Mouse (Mus musculus): Measurements from ENCODE around the gene Sdsl. TPM values are rescaled to one million over a fixed set of nuclear protein-coding genes. Genes with fewer than 3 reads are reported as not detected.

Sdsl gene
- polyA plus RNA-seq, 1 experiment from 2014 or later = 1.7 TPM

DNA sequence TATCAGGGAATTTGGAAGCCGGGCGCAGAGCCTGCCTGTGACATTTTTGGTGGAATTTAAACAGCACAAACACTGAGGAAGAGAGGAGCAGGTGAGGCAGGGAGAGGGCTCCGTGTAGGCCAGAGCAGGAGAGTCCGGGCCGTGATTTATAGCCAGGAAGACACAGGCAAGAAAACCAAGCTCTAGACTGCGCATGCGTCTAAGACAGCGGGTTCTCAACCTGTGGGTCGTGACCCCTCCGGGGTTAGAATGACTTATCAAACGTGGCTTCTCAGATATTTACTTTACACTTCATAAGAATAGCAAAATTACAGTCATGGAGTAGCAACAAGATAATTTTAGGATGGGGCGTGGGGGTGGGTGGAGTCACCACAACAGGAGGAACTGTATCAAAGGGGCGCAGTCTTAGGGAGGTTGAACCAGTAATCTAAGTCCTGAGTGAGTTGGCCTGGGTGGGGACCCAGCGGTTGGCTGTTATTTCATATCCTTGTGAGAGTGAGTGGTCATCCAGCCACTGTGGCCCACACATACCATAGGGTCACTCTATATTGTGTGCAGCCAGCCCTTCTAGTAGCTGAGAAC, 17.8 kb downstream of the Sdsl start:
- Histone ChIP-seq H3K4me1 (no peaks in the 10 kb centered on the region), H3K4me2 (replicated peaks) (no peak overlapping the region), H3K27me3 (peaks cover 11% of the 10 kb centered on the region), H3K9ac (no peak overlapping the region), H3K9me3 (replicated peaks) (no peaks in the 10 kb centered on the region), H3K4me3 (replicated peaks) (no peak overlapping the region), H3K36me3 (no peaks in the 10 kb centered on the region), H3K27ac (replicated peaks) (no peak overlapping the region)
- ATAC-seq (ENCODE audit: insufficient number of reproducible peaks, low FRiP score, low TSS enrichment, low read depth) = no peak
- WGBS = 74% methylated on average over 14 of the region's 14 CpGs

DNA sequence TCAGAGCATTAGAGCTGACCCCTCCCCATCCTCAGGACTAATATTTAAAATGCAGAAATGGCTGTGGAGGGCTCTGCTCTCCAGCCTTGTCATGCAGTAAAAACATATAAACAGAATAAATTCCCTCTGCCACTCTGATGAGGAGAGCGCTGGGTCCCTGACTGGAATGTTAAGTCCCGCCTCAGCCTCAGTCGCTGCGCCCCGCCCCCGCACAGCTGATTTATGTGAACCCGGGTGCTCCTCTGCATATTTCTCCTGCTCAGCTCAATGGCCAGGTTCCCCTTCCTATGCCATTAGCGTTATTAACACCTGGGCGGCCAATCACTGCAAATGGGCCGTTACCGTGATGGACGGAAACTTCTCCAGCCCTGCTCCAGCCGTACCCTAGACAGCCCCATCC, 25.3 kb downstream of the Sdsl start:
- H3K27ac ChIP-seq (replicated peaks) = no peak overlapping the region
- no peaks in the 10 kb centered on the region for H3K9me3 ChIP-seq (replicated peaks)
- H3K9ac ChIP-seq = no peak overlapping the region
- no peak overlapping the region for H3K4me3 ChIP-seq (replicated peaks)
- H3K27me3 ChIP-seq = peaks cover 37% of the 10 kb centered on the region
- H3K4me2 ChIP-seq (replicated peaks) = no peak overlapping the region
- H3K4me1 ChIP-seq = no peaks in the 10 kb centered on the region
- no peak for ATAC-seq (ENCODE audit: insufficient number of reproducible peaks, low FRiP score, low TSS enrichment, low read depth)
- H3K36me3 ChIP-seq = no peaks in the 10 kb centered on the region
- WGBS = 40% methylated on average over 13 of the region's 13 CpGs

DNA sequence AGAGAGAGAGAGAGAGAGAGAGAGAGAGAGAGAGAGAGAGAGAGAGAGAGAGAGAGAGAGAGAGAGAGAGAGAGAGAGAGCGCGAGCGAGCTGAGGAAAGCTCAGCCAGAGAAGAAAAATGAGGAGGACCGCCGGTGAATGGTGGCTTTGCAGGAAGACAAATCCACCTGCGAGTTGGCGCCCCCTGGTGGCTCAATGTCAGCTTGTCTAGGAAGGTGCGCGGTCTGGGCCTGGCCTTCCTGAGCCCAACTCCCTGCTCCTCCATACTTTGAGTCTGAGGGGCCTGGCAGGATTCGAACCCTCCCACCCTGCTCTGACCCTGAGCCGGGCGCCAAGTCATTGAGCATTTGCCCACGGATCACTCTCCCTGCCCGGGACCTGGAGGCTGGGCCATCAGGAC, 31.9 kb downstream of the Sdsl start:
- Histone ChIP-seq H3K9me3 (replicated peaks) (no peaks in the 10 kb centered on the region), H3K4me2 (replicated peaks) (peak overlapping the region; percentile 46), H3K4me3 (replicated peaks) (peak overlapping the region; percentile 28), H3K9ac (no peak overlapping the region), H3K27me3 (peaks cover 79% of the 10 kb centered on the region), H3K36me3 (no peaks in the 10 kb centered on the region), H3K27ac (replicated peaks) (no peak overlapping the region), H3K4me1 (peaks cover 23% of the 10 kb centered on the region)
- 5% methylated on average over 14 of the region's 14 CpGs for WGBS
- ATAC-seq (ENCODE audit: insufficient number of reproducible peaks, low FRiP score, low TSS enrichment, low read depth) = no peak; the same call in 1 of the 2 replicates

DNA sequence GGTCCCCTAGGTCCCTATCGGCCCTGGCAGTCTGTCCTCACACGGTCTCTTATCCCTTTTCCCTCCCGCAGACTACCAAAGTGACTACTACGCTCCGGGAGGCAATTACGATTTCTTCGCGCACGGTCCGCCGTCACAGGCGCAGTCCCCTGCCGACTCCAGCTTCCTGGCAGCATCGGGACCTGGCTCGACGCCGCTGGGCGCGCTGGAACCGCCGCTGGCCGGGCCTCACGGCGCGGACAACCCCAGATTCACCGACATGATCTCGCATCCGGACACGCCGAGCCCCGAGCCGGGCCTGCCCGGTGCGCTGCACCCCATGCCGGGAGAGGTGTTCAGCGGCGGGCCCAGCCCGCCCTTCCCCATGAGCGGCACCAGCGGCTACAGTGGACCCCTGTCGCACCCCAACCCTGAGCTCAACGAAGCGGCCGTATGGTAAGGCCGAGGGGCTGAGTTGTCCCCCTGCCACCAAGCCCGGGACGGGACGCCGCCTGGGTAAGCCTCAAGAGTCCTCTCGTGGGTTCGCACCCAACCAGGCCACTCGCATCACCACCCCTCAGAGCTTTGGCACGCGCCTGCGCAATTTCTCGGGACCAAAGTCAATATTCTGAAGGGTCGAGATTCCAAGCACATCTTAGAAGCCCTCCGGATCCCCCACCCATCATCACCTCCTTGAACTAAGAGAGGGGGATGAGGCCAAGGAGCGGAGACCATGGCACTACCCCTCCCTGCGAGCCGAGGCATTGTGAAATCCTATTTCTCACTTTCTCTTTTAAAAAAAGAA, 32.5 kb downstream of the Sdsl start:
- Histone ChIP-seq H3K27me3 (peaks cover 79% of the 10 kb centered on the region), H3K27ac (replicated peaks) (no peak overlapping the region), H3K4me1 (peaks cover 30% of the 10 kb centered on the region), H3K4me3 (replicated peaks) (peak overlapping the region; percentile 28), H3K9me3 (replicated peaks) (no peaks in the 10 kb centered on the region), H3K9ac (no peak overlapping the region), H3K36me3 (no peaks in the 10 kb centered on the region), H3K4me2 (replicated peaks) (peak overlapping the region; percentile 46)
- WGBS = 5% methylated on average over 61 of the region's 61 CpGs
- no peak for ATAC-seq (ENCODE audit: insufficient number of reproducible peaks, low FRiP score, low TSS enrichment, low read depth)

DNA sequence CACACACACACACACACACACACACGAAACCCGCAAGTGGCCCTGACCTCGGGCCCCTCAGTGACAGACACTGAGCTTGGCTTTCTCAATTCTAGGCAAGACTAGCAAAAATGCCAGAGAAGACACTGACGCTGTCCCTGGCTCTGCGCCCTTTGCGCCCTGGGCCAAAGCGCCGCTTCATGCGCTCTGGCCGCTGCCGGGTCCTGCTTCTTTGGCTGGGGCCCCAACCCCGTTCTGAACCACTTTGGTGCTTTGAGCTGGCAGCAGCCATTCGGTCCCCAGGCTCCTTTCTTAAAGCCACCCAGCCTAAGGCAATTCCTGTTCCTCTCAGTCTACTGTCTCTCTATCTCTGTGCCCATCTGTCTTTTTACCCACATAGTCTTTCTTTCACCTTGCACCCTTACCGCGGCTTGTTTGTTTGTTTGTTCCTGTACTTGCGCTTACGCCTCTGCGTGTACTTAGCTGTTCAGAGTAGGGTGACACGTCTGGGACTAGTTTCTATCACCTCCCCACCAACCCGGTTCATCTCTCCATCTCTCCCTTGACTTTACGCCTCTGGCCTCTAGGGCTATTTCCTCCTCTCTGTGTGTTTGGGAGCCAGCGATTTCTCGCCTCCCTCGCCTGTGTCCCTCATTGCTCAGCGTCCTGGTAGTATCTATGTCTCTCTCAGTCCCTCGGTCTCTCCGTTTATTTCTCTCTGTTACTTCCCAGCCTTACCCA, 33.5 kb downstream of the Sdsl start:
- Histone ChIP-seq H3K27me3 (peaks cover 84% of the 10 kb centered on the region), H3K27ac (replicated peaks) (no peak overlapping the region), H3K9me3 (replicated peaks) (no peaks in the 10 kb centered on the region), H3K4me1 (peaks cover 31% of the 10 kb centered on the region), H3K4me2 (replicated peaks) (no peak overlapping the region; the same call in 1 of the 2 replicates), H3K9ac (no peak overlapping the region), H3K36me3 (no peaks in the 10 kb centered on the region), H3K4me3 (replicated peaks) (no peak overlapping the region)
- 4% methylated on average over 27 of the region's 27 CpGs for WGBS
- ATAC-seq (ENCODE audit: insufficient number of reproducible peaks, low FRiP score, low TSS enrichment, low read depth) = no peak

DNA sequence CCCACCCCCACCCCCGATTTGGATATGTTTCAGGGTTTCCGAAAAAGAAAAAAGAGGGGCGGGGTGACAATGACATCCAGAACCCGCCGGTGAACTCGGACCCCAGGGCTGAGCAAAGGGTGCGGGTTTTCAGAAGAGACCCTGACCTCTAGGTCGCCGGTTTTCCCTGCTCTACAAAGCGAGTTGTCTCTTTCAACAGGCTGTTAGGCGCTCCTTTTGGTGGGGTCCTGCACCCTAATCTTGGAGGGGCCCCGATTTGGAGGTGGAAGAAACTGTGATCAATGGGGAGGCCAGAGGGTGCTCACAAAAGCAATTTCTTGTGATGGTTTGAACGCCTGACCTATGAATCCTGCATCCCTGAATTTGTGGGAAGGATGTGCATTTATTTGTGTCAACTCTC, 34.1 kb downstream of the Sdsl start:
- no peak for ATAC-seq (ENCODE audit: insufficient number of reproducible peaks, low FRiP score, low TSS enrichment, low read depth)
- 3% methylated on average over 13 of the region's 13 CpGs for WGBS

DNA sequence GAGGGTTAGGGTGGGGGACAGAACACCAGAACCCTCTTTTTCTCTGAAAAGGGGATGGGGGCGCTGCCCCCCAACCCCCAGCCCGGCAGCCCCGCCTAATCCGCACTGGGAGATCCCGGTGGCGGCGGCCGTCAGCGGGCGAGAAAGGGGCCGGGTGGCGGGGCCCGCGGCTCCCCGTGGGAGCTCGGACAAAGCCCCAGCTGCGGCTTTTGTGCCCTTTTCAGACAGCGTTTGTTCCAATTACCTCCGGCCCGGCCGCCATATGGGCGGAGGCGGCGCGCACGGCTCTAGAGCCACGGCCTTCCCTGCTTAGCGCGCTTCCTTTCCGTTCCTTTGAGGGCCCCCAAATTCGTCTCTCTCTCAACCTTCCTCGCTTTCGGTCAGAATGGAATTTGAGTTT, 34.6 kb downstream of the Sdsl start:
- Histone ChIP-seq H3K4me1 (peaks cover 31% of the 10 kb centered on the region), H3K27me3 (peaks cover 89% of the 10 kb centered on the region), H3K4me3 (replicated peaks) (no peak overlapping the region; the same call in 1 of the 2 replicates), H3K36me3 (no peaks in the 10 kb centered on the region), H3K4me2 (replicated peaks) (peak overlapping the region; percentile 4; the same call in 1 of the 2 replicates), H3K27ac (replicated peaks) (no peak overlapping the region), H3K9me3 (replicated peaks) (no peaks in the 10 kb centered on the region), H3K9ac (no peak overlapping the region)
- ATAC-seq (ENCODE audit: insufficient number of reproducible peaks, low FRiP score, low TSS enrichment, low read depth) = no peak
- WGBS = under 1% methylated on average over 33 of the region's 33 CpGs

More for the DNA sequence above, 34.1 kb downstream of the Sdsl start:
- no peak overlapping the region for H3K4me3 ChIP-seq (replicated peaks)
- no peak overlapping the region for H3K4me2 ChIP-seq (replicated peaks)
- no peak overlapping the region for H3K27ac ChIP-seq (replicated peaks)
- no peak overlapping the region for H3K9ac ChIP-seq
- H3K27me3 ChIP-seq = peaks cover 89% of the 10 kb centered on the region
- no peaks in the 10 kb centered on the region for H3K36me3 ChIP-seq
- peaks cover 31% of the 10 kb centered on the region for H3K4me1 ChIP-seq
- no peaks in the 10 kb centered on the region for H3K9me3 ChIP-seq (replicated peaks)

DNA sequence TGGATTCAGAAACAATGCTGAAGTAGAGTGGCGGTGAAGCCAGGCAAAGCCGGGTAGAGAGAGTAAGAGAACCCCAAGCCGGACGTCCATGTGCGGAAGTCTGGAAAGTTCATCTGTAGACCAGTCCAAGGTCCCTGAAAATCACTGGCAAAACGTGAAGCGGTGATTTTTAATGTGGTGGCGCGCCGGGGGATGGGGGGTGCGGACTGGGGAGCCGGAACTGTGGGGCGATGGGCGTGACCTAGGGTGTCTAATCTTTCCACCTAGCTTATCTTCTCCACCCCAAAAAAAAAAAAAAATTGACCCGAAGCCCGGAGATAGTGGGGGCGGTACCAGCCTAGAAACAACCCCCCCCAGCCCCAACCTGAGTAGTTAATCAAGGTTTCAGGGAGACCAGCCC, 35.1 kb downstream of the Sdsl start:
- H3K36me3 ChIP-seq = no peaks in the 10 kb centered on the region
- WGBS = 1% methylated on average over 17 of the region's 17 CpGs
- no peak overlapping the region for H3K27ac ChIP-seq (replicated peaks)
- peaks cover 89% of the 10 kb centered on the region for H3K27me3 ChIP-seq
- no peak overlapping the region for H3K4me3 ChIP-seq (replicated peaks)
- H3K4me2 ChIP-seq (replicated peaks) = no peak overlapping the region
- no peak for ATAC-seq (ENCODE audit: insufficient number of reproducible peaks, low FRiP score, low TSS enrichment, low read depth)
- no peaks in the 10 kb centered on the region for H3K9me3 ChIP-seq (replicated peaks)
- H3K9ac ChIP-seq = no peak overlapping the region
- H3K4me1 ChIP-seq = peaks cover 31% of the 10 kb centered on the region

DNA sequence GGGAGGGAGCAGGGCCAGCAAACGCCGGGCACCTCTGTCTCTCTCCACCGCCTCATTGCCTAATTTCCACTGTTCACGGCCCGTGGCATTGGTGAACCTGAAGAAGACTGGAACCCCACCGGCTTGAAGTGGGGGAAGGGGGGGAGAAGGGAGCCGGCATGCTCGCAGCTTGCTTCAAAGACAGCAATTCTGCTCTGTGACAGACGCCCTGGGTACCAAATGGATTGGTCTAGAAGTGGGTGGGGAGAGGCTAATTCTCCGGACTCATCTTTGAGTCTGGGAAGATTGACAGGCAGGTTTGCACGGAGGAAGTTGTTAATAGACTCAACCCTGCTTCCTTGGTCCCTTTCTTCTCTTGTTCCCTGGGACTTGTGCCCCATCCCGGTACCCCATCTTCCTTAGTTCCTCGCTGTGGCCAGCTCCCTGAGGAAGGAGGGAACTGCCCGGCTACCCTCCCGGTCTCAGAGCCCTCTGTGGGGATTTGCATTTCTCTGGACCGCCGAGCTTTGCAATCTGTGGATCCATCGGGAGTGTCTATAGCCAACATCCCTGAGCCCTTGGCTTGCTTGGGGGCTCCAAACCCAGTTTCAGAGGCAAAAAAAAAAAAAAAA, 35.6 kb downstream of the Sdsl start:
- WGBS = under 1% methylated on average over 18 of the region's 18 CpGs

DNA sequence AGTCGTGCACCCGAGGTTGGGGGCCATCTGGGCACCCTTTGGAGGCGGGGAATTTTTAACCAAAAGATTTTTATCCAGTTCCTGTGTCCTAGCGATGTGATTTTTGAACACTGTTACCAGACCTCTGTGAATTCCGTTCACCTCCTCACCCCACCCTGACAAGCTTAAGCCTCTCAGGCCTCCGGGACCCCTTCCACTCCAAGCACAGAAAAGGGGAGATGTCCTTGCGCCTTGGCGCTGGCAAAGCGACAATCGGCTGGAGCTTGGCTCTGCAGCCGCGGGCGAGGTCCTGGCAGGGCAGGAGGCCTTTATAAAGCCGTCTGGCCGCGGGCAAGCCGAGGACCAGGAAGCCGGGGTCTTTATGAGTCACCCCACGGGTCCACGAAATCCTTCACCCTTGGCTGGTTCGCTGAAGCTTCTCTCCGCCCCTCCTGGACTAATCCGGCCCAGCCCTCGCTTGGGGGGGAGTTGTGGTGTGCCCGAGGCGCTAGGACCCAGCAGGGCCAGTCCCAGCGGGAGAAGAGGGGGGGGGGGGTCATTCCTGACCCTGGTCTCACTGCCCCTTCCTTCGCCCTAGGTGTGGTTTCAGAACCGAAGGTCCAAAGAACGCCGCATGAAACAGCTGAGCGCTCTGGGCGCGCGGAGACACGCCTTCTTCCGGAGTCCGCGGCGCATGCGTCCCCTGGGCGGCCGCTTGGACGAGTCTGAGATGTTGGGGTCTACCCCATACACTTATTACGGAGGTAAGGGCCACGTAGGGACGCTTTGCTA, 36.7 kb downstream of the Sdsl start:
- Histone ChIP-seq H3K36me3 (no peaks in the 10 kb centered on the region), H3K4me3 (replicated peaks) (peak overlapping the region; percentile 36), H3K27ac (replicated peaks) (no peak overlapping the region), H3K27me3 (peaks cover 98% of the 10 kb centered on the region), H3K4me1 (peaks cover 36% of the 10 kb centered on the region), H3K9ac (no peak overlapping the region), H3K9me3 (replicated peaks) (no peaks in the 10 kb centered on the region), H3K4me2 (replicated peaks) (peak overlapping the region; percentile 54)
- whole genome bisulfite sequencing = under 1% methylated on average over 47 of the region's 47 CpGs
- ATAC-seq (ENCODE audit: insufficient number of reproducible peaks, low FRiP score, low TSS enrichment, low read depth) = no peak

More for the DNA sequence above, 35.6 kb downstream of the Sdsl start:
- Histone ChIP-seq H3K27me3 (peaks cover 90% of the 10 kb centered on the region), H3K4me3 (replicated peaks) (no peak overlapping the region), H3K9ac (no peak overlapping the region), H3K4me1 (peaks cover 32% of the 10 kb centered on the region), H3K4me2 (replicated peaks) (no peak overlapping the region), H3K9me3 (replicated peaks) (no peaks in the 10 kb centered on the region), H3K36me3 (no peaks in the 10 kb centered on the region), H3K27ac (replicated peaks) (no peak overlapping the region)
- ATAC-seq (ENCODE audit: insufficient number of reproducible peaks, low FRiP score, low TSS enrichment, low read depth) = no peak
